Mouse (Mus musculus): ENCODE data around the gene Zfp511. TPM values are rescaled to one million over a fixed set of nuclear protein-coding genes. Genes with fewer than 3 reads are reported as not detected.

Gene Zfp511
- polyA plus RNA-seq (2014; fragmentation: Nextera tagmentation; extraction: Ambion mirVana): 36.1 and 41.5 TPM in 2 replicates

GRCm38 (mm10) chr7:140036281-140037170 is at the start of gene Zfp511, which contains the start of gene Tubgcp2:
TSS of gene Zfp511 (plus strand) at chr7:140036391.
TSS of gene Tubgcp2 (minus strand) at chr7:140036669.
- DNase-seq (ENCODE audit: low spot score) (peak; percentile 97), ATAC-seq (replicated peaks; ENCODE audit: low FRiP score, low TSS enrichment, low read depth) (peak; percentile 98)
- Histone ChIP-seq H3K9me3 (ENCODE audit: control insufficient read depth, low read length) (no peaks in the 10 kb centered on the region), H3K36me3 (ENCODE audit: control insufficient read depth, insufficient read depth, low read length) (peaks cover 37% of the 10 kb centered on the region), H3K4me2 (ENCODE audit: low read length) (peak within 1 kb of the TSS; percentile 74), H3K4me3 (ENCODE audit: low read depth, low read length) (peak within 1 kb of the TSS; percentile 99), H3K27ac (ENCODE audit: low read depth) (peak within 1 kb of the TSS; percentile 88), H3K27me3 (replicated peaks; ENCODE audit: control insufficient read depth, insufficient read depth, low read length) (no peaks in the 10 kb centered on the region), H3K9ac (ENCODE audit: low read length) (peak within 1 kb of the TSS; percentile 77), H3K4me1 (replicated peaks; ENCODE audit: control insufficient read depth, insufficient read depth, low read length) (peaks cover 13% of the 10 kb centered on the region)
- WGBS: under 1% methylated on average over 69 of the region's 69 CpGs

GRCm38 (mm10) chr7:139988272-139988671 is 47.9 kb upstream of the Zfp511 start:
- Histone ChIP-seq H3K27ac (ENCODE audit: low read depth) (no peak overlapping the region), H3K4me2 (ENCODE audit: low read length) (no peak overlapping the region), H3K9ac (ENCODE audit: low read length) (no peak overlapping the region), H3K27me3 (replicated peaks; ENCODE audit: control insufficient read depth, insufficient read depth, low read length) (no peaks in the 10 kb centered on the region), H3K4me3 (ENCODE audit: low read depth, low read length) (no peak overlapping the region), H3K4me1 (replicated peaks; ENCODE audit: control insufficient read depth, insufficient read depth, low read length) (no peaks in the 10 kb centered on the region), H3K36me3 (ENCODE audit: control insufficient read depth, insufficient read depth, low read length) (no peaks in the 10 kb centered on the region), H3K9me3 (ENCODE audit: control insufficient read depth, low read length) (no peaks in the 10 kb centered on the region)
- no peak for ATAC-seq (replicated peaks; ENCODE audit: low FRiP score, low TSS enrichment, low read depth)
- 89% methylated on average over 9 of the region's 9 CpGs for WGBS
- DNase-seq (ENCODE audit: low spot score): no peak

- 69% methylated on average over 8 of the region's 8 CpGs for WGBS
These were observed 45.3 kb upstream of the Zfp511 start for GRCm38 (mm10) chr7:139990864-139991394.

GRCm38 (mm10) chr7:139992406-139992805 is 43.8 kb upstream of the Zfp511 start, which contains the start of gene Adam8:
TSS of gene Adam8 (minus strand) at chr7:139992562.
- ATAC-seq (replicated peaks; ENCODE audit: low FRiP score, low TSS enrichment, low read depth): peak; percentile 24; the same call in 1 of the 2 replicates
- WGBS: 14% methylated on average over 7 of the region's 7 CpGs
- no peak within 1 kb of the TSS for H3K4me2 ChIP-seq (ENCODE audit: low read length)

More at GRCm38 (mm10) chr7:139990864-139991394, 45.3 kb upstream of the Zfp511 start:
- Histone ChIP-seq H3K9me3 (ENCODE audit: control insufficient read depth, low read length) (no peaks in the 10 kb centered on the region), H3K4me1 (replicated peaks; ENCODE audit: control insufficient read depth, insufficient read depth, low read length) (no peaks in the 10 kb centered on the region), H3K4me3 (ENCODE audit: low read depth, low read length) (no peak overlapping the region), H3K9ac (ENCODE audit: low read length) (no peak overlapping the region), H3K36me3 (ENCODE audit: control insufficient read depth, insufficient read depth, low read length) (peaks cover 9% of the 10 kb centered on the region), H3K27me3 (replicated peaks; ENCODE audit: control insufficient read depth, insufficient read depth, low read length) (no peaks in the 10 kb centered on the region), H3K27ac (ENCODE audit: low read depth) (no peak overlapping the region), H3K4me2 (ENCODE audit: low read length) (no peak overlapping the region)
- no peak for DNase-seq (ENCODE audit: low spot score)
- ATAC-seq (replicated peaks; ENCODE audit: low FRiP score, low TSS enrichment, low read depth): no peak

GRCm38 (mm10) chr7:139993532-139993931 is 42.7 kb upstream of the Zfp511 start:
- no peak overlapping the region for H3K27ac ChIP-seq (ENCODE audit: low read depth)
- no peaks in the 10 kb centered on the region for H3K27me3 ChIP-seq (replicated peaks; ENCODE audit: control insufficient read depth, insufficient read depth, low read length)
- H3K4me3 ChIP-seq (ENCODE audit: low read depth, low read length): no peak overlapping the region
- peaks cover 35% of the 10 kb centered on the region for H3K36me3 ChIP-seq (ENCODE audit: control insufficient read depth, insufficient read depth, low read length)
- WGBS: 88% methylated on average over 6 of the region's 6 CpGs
- H3K9me3 ChIP-seq (ENCODE audit: control insufficient read depth, low read length): no peaks in the 10 kb centered on the region
- no peak overlapping the region for H3K9ac ChIP-seq (ENCODE audit: low read length)
- DNase-seq (ENCODE audit: low spot score) (no peak), ATAC-seq (replicated peaks; ENCODE audit: low FRiP score, low TSS enrichment, low read depth) (no peak)
- H3K4me1 ChIP-seq (replicated peaks; ENCODE audit: control insufficient read depth, insufficient read depth, low read length): no peaks in the 10 kb centered on the region
- no peak overlapping the region for H3K4me2 ChIP-seq (ENCODE audit: low read length)

More at GRCm38 (mm10) chr7:139992406-139992805, 43.8 kb upstream of the Zfp511 start, which contains the start of gene Adam8:
- no peak within 1 kb of the TSS for H3K4me3 ChIP-seq (ENCODE audit: low read depth, low read length)
- no peak within 1 kb of the TSS for H3K9ac ChIP-seq (ENCODE audit: low read length)
- no peaks in the 10 kb centered on the region for H3K9me3 ChIP-seq (ENCODE audit: control insufficient read depth, low read length)
- DNase-seq (ENCODE audit: low spot score): no peak
- no peaks in the 10 kb centered on the region for H3K27me3 ChIP-seq (replicated peaks; ENCODE audit: control insufficient read depth, insufficient read depth, low read length)
- H3K4me1 ChIP-seq (replicated peaks; ENCODE audit: control insufficient read depth, insufficient read depth, low read length): no peaks in the 10 kb centered on the region
- no peak within 1 kb of the TSS for H3K27ac ChIP-seq (ENCODE audit: low read depth)
- H3K36me3 ChIP-seq (ENCODE audit: control insufficient read depth, insufficient read depth, low read length): peaks cover 23% of the 10 kb centered on the region

GRCm38 (mm10) chr7:139994202-139994601 is 42.0 kb upstream of the Zfp511 start:
- no peaks in the 10 kb centered on the region for H3K4me1 ChIP-seq (replicated peaks; ENCODE audit: control insufficient read depth, insufficient read depth, low read length)
- no peaks in the 10 kb centered on the region for H3K9me3 ChIP-seq (ENCODE audit: control insufficient read depth, low read length)
- no peak overlapping the region for H3K27ac ChIP-seq (ENCODE audit: low read depth)
- H3K27me3 ChIP-seq (replicated peaks; ENCODE audit: control insufficient read depth, insufficient read depth, low read length): no peaks in the 10 kb centered on the region
- 80% methylated on average over 4 of the region's 4 CpGs for WGBS
- H3K9ac ChIP-seq (ENCODE audit: low read length): no peak overlapping the region
- H3K36me3 ChIP-seq (ENCODE audit: control insufficient read depth, insufficient read depth, low read length): peaks cover 41% of the 10 kb centered on the region
- H3K4me3 ChIP-seq (ENCODE audit: low read depth, low read length): no peak overlapping the region
- H3K4me2 ChIP-seq (ENCODE audit: low read length): no peak overlapping the region
- ATAC-seq (replicated peaks; ENCODE audit: low FRiP score, low TSS enrichment, low read depth): no peak
- no peak for DNase-seq (ENCODE audit: low spot score)

- Histone ChIP-seq H3K4me1 (replicated peaks; ENCODE audit: control insufficient read depth, insufficient read depth, low read length) (no peaks in the 10 kb centered on the region), H3K4me3 (ENCODE audit: low read depth, low read length) (no peak overlapping the region), H3K27me3 (replicated peaks; ENCODE audit: control insufficient read depth, insufficient read depth, low read length) (no peaks in the 10 kb centered on the region), H3K9me3 (ENCODE audit: control insufficient read depth, low read length) (no peaks in the 10 kb centered on the region), H3K27ac (ENCODE audit: low read depth) (no peak overlapping the region), H3K36me3 (ENCODE audit: control insufficient read depth, insufficient read depth, low read length) (peaks cover 46% of the 10 kb centered on the region), H3K9ac (ENCODE audit: low read length) (no peak overlapping the region), H3K4me2 (ENCODE audit: low read length) (no peak overlapping the region)
- 47% methylated on average over 3 of the region's 3 CpGs for WGBS
- peak; percentile 70 for DNase-seq (ENCODE audit: low spot score)
- 0 out of 2 replicates have a peak, but pooled peaks have one; percentile 36 for ATAC-seq (replicated peaks; ENCODE audit: low FRiP score, low TSS enrichment, low read depth)
These were observed 41.5 kb upstream of the Zfp511 start for GRCm38 (mm10) chr7:139994676-139995075.

- H3K27ac ChIP-seq (ENCODE audit: low read depth): no peak overlapping the region
- 93% methylated on average over 13 of the region's 13 CpGs for WGBS
- ATAC-seq (replicated peaks; ENCODE audit: low FRiP score, low TSS enrichment, low read depth) (no peak), DNase-seq (ENCODE audit: low spot score) (no peak)
- no peak overlapping the region for H3K4me2 ChIP-seq (ENCODE audit: low read length)
- H3K9me3 ChIP-seq (ENCODE audit: control insufficient read depth, low read length): no peaks in the 10 kb centered on the region
- no peaks in the 10 kb centered on the region for H3K27me3 ChIP-seq (replicated peaks; ENCODE audit: control insufficient read depth, insufficient read depth, low read length)
- no peak overlapping the region for H3K9ac ChIP-seq (ENCODE audit: low read length)
- no peaks in the 10 kb centered on the region for H3K4me1 ChIP-seq (replicated peaks; ENCODE audit: control insufficient read depth, insufficient read depth, low read length)
- H3K4me3 ChIP-seq (ENCODE audit: low read depth, low read length): no peak overlapping the region
- peaks cover 85% of the 10 kb centered on the region for H3K36me3 ChIP-seq (ENCODE audit: control insufficient read depth, insufficient read depth, low read length)
These were observed 37.4 kb upstream of the Zfp511 start for GRCm38 (mm10) chr7:139998691-139999350.

Measured in intestine, embryonic 14.5 days (tissue).